Mouse (Mus musculus) intestine, postnatal 0 days (tissue): ENCODE data around the gene Tspan31. TPM values are rescaled to one million over a fixed set of nuclear protein-coding genes. Genes with fewer than 3 reads are reported as not detected.

Experiments used
- ATAC-seq: fragments of 200-750 bp; cut with Nextera tagmentation; 2 replicates; pipeline ENCODE4 v1.8.0; 2017; ENCODE audit warnings: mild to moderate bottlenecking, moderate TSS enrichment, moderate library complexity
- H3K27ac ChIP-seq: fragments of 300-500 bp; sonication (generic); 2 replicates; pipeline ENCODE4 v1.5.1; 2014; ENCODE audit warnings: mild to moderate bottlenecking, low read depth, low read length, moderate library complexity
- H3K27me3 ChIP-seq: fragments of 300-500 bp; sonication (generic); replicated peaks from 2 replicates; pipeline ENCODE4 v1.6.1; 2014; ENCODE audit warnings: low read length, mixed read lengths; ENCODE audit not compliant: control insufficient read depth, insufficient read depth
- H3K36me3 ChIP-seq: fragments of 300-500 bp; sonication (generic); 2 replicates; pipeline ENCODE4 v1.6.1; 2014; ENCODE audit warnings: mild to moderate bottlenecking, moderate library complexity; ENCODE audit not compliant: control insufficient read depth, insufficient read depth
- H3K4me1 ChIP-seq: fragments of 300-500 bp; sonication (generic); replicated peaks from 2 replicates; pipeline ENCODE4 v1.6.1; 2014; ENCODE audit warnings: antibody characterized with exemption, low read length, mixed read lengths; ENCODE audit not compliant: control insufficient read depth, insufficient read depth
- H3K4me2 ChIP-seq: fragments of 300-500 bp; sonication (generic); replicated peaks from 2 replicates; pipeline ENCODE4 v1.6.1; 2014; ENCODE audit warnings: low read depth, mild to moderate bottlenecking, moderate library complexity
- H3K4me3 ChIP-seq: fragments of 300-500 bp; sonication (generic); 2 replicates; pipeline ENCODE4 v1.5.1; 2014; ENCODE audit warnings: low read depth, low read length
- H3K9ac ChIP-seq: fragments of 300-500 bp; sonication (generic); 2 replicates; pipeline ENCODE4 v1.6.1; 2014; ENCODE audit warnings: mild to moderate bottlenecking, low read depth, low read length
- H3K9me3 ChIP-seq: fragments of 300-500 bp; sonication (generic); 2 replicates; pipeline ENCODE4 v1.6.1; 2016; ENCODE audit warnings: mixed run types; ENCODE audit not compliant: control insufficient read depth
- CTCF ChIP-seq: sonication (generic); IDR thresholded peaks from 2 replicates; pipeline ENCODE4 v1.5.1; 2016; ENCODE audit warnings: low read depth, mild to moderate bottlenecking, control low read depth, antibody characterized with exemption, moderate library complexity
- WGBS: fragments of 180-500 bp; shearing (Covaris S2); extraction: QIAGEN DNeasy Blood & Tissue Kit; methylation state at CpG from one replicate; pipeline ENCODE4 v1.1.7; 2014; 5-methylcytosine and 5-hydroxymethylcytosine counted together
- polyA plus RNA-seq: library from polyadenylated mRNA; unstranded; fragments of >200 nt; fragmentation: Nextera tagmentation; extraction: Ambion mirVana; gene quantifications from 2 replicates; pipeline ENCODE4 v1.2.1, GENCODE M21; 2015

Tspan31 gene
- polyA plus RNA-seq, 1 experiment from 2014 or later, result 300 TPM

DNA sequence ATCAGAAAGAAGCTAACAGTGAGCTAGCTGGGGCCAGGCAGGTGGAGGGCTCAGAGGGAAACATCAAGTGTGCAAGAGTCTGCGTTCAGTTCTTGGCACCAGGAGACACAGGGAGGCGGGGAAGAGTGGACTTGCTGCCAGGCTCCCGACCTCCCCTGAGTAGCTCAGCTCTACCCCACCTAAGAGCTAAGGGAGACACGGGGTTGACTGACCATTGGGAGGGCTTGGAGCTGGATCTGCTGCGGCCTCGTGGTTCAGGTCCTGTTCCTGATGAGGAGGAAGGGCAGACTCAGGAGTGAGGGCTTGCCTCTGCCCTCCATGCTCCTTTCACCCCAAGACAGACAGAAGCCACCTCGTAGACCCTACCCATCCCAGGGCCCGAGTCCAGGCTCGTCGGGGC is 29.1 kb upstream of the Tspan31 start:
- H3K4me3 ChIP-seq, result no peak overlapping the region
- WGBS, result 90% methylated on average over 10 of the region's 10 CpGs
- H3K4me1 ChIP-seq, result no peaks in the 10 kb centered on the region
- H3K9ac ChIP-seq, result no peak overlapping the region
- no peak overlapping the region for H3K4me2 ChIP-seq
- peaks cover 55% of the 10 kb centered on the region for H3K36me3 ChIP-seq
- H3K27me3 ChIP-seq, result no peaks in the 10 kb centered on the region
- H3K9me3 ChIP-seq, result no peaks in the 10 kb centered on the region
- ATAC-seq, result no peak
- TF ChIP-seq CTCF, result no peak
- no peak overlapping the region for H3K27ac ChIP-seq

- Histone ChIP-seq H3K9me3 (no peaks in the 10 kb centered on the region), H3K36me3 (peaks cover 55% of the 10 kb centered on the region), H3K4me1 (no peaks in the 10 kb centered on the region), H3K9ac (no peak overlapping the region), H3K27me3 (no peaks in the 10 kb centered on the region), H3K4me2 (no peak overlapping the region), H3K4me3 (no peak overlapping the region), H3K27ac (no peak overlapping the region)
- ATAC-seq, result no peak
- WGBS, result 86% methylated on average over 20 of the region's 20 CpGs
- no peak for TF ChIP-seq CTCF
Measured at GRCm38 (mm10) chr10:127098514-127098913, 28.4 kb upstream of the Tspan31 start.

DNA sequence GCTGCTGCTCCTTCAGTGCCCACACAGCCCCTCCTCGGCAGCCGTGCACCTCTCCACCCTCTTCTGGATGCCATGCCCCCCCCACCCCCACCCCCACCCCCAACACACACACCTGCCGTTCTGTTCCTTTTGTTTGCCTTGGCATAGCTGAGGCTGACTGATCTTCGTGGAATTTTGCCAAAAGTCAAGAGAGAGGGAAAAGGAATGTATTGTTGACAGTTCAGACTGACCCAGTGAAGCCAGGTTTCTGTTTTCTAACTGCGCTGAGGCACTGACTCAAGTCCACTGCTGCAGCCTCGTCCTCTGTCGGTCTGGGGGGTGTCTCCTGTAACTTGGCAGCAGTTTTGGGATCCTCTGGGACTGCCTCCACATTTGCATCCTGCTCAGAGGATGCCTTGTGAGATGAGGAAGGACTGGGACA is 24.3 kb upstream of the Tspan31 start:
- TF ChIP-seq CTCF, result no peak
- Histone ChIP-seq H3K27me3 (peaks cover 33% of the 10 kb centered on the region), H3K36me3 (peaks cover 45% of the 10 kb centered on the region), H3K4me3 (no peak overlapping the region), H3K4me1 (no peaks in the 10 kb centered on the region; the same call in 1 of the 2 replicates), H3K9me3 (no peaks in the 10 kb centered on the region), H3K4me2 (no peak overlapping the region), H3K27ac (no peak overlapping the region), H3K9ac (no peak overlapping the region)
- WGBS, result 24% methylated on average over 6 of the region's 7 CpGs
- no peak for ATAC-seq

GRCm38 (mm10) chr10:127092742-127093141 is 22.7 kb upstream of the Tspan31 start:
- H3K4me1 ChIP-seq, result no peaks in the 10 kb centered on the region; the same call in 1 of the 2 replicates
- no peak overlapping the region for H3K4me3 ChIP-seq
- WGBS, result 40% methylated on average over 4 of the region's 4 CpGs
- ATAC-seq, result no peak
- TF ChIP-seq CTCF, result no peak
- no peaks in the 10 kb centered on the region for H3K9me3 ChIP-seq
- no peak overlapping the region for H3K4me2 ChIP-seq
- H3K9ac ChIP-seq, result no peak overlapping the region
- H3K27ac ChIP-seq, result no peak overlapping the region
- H3K27me3 ChIP-seq, result peaks cover 43% of the 10 kb centered on the region
- peaks cover 28% of the 10 kb centered on the region for H3K36me3 ChIP-seq

DNA sequence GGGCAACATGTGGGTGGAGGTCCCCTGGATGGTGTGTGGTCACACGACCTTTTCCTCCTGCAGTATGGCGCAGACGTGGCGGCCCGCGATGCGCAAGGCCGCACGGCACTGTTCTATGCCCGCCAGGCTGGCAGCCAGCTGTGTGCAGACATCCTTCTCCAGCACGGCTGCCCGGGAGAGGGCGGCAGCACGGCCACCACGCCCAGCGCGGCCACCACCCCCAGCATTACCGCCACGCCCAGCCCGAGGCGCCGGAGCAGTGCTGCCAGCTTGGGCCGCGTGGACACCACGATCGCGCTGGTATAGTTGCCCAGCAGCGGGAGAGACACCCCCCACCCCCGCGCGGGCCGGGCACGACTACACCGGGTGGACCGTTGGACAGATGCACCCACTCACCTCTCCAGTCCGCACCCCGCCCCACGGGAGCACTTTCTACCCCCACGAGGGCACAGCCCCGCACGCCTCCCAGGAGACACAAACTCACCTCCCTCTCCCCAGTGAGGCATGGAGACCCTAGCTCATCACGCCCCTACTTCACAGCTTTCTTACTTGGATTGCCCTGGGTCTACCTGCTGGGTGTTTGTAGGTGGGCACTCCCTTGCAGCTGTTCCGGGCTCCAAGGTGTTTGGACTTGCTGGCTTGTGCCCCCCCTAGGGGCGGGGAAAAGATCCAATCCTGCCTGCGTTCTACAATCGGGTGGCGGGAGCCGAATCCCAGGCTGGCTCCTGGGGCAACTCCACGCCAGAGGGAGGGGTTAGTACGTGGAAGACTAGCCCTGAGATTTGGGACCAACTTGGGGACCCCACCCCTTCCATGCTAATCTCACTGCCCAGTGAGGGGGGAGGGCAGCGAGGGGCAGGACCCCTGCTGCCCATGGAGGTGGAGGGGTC is 21.7 kb upstream of the Tspan31 start:
- Histone ChIP-seq H3K4me3 (peak overlapping the region; percentile 25), H3K4me1 (no peaks in the 10 kb centered on the region; the same call in 1 of the 2 replicates), H3K9me3 (no peaks in the 10 kb centered on the region), H3K9ac (no peak overlapping the region), H3K27me3 (peaks cover 48% of the 10 kb centered on the region), H3K4me2 (peak overlapping the region; percentile 45), H3K27ac (no peak overlapping the region), H3K36me3 (peaks cover 20% of the 10 kb centered on the region)
- peak; percentile 30; the same call in 1 of the 2 replicates for TF ChIP-seq CTCF
- WGBS, result 11% methylated on average over 51 of the region's 51 CpGs
- peak; percentile 39 for ATAC-seq

DNA sequence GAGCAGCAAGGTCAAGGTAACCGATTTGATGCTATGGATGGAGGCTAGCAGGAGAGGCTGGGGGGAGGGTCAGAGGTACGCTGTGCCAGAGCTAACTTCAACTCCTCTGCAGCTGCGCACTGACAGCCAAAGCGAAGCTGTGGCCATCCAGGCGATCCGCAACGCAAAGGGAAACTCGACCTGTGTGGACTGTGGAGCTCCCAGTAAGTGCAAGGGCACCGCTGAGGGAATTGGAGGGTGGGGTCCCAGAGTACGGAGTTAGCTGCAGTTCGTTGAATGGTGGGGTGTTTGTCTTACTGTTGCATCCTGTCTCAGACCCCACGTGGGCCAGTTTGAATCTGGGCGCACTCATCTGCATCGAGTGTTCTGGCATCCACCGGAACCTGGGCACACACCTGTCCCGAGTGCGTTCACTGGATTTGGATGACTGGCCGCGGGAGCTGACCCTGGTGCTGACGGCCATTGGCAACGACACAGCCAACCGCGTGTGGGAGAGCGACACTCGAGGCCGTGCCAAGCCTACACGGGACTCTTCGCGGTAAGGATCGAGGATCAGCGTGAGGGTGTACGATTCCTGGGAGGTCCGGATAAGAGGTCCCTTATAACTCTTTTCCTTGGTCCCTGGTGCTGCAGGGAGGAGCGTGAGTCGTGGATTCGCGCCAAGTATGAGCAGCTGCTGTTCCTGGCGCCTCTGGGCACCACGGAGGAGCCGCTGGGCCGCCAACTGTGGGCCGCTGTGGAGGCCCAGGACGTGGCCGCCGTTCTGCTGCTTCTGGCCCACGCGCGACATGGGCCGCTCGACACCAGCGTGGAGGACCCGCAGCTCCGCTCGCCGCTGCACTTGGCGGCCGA is 20.7 kb upstream of the Tspan31 start:
- no peak for TF ChIP-seq CTCF
- H3K4me2 ChIP-seq, result peak overlapping the region; percentile 45
- no peak; the same call in 1 of the 2 replicates for ATAC-seq
- H3K9ac ChIP-seq, result no peak overlapping the region
- H3K36me3 ChIP-seq, result peaks cover 11% of the 10 kb centered on the region; the same call in 1 of the 2 replicates
- peaks cover 48% of the 10 kb centered on the region for H3K27me3 ChIP-seq
- WGBS, result 10% methylated on average over 57 of the region's 57 CpGs
- H3K27ac ChIP-seq, result no peak overlapping the region
- no peaks in the 10 kb centered on the region; the same call in 1 of the 2 replicates for H3K4me1 ChIP-seq
- peak overlapping the region; percentile 25 for H3K4me3 ChIP-seq
- no peaks in the 10 kb centered on the region for H3K9me3 ChIP-seq
